Mouse (Mus musculus): ENCODE data around the gene Megf9. TPM values are rescaled to one million over a fixed set of nuclear protein-coding genes. Genes with fewer than 3 reads are reported as not detected.

Gene Megf9
- polyA plus RNA-seq, 1 experiment from 2014 or later: 12.9 TPM

GRCm38 (mm10) chr4:70471398-70471797 is 63.4 kb downstream of the Megf9 start:
- no peaks in the 10 kb centered on the region for H3K4me1 ChIP-seq
- no peak overlapping the region for H3K4me2 ChIP-seq
- H3K9ac ChIP-seq: no peak overlapping the region
- WGBS: 61% methylated on average over 2 of the region's 2 CpGs
- ATAC-seq (ENCODE audit: insufficient number of reproducible peaks, low FRiP score, low TSS enrichment, low read depth): no peak
- H3K27ac ChIP-seq: no peak overlapping the region
- no peaks in the 10 kb centered on the region for H3K36me3 ChIP-seq
- H3K27me3 ChIP-seq: no peaks in the 10 kb centered on the region
- H3K9me3 ChIP-seq: no peaks in the 10 kb centered on the region
- no peak overlapping the region for H3K4me3 ChIP-seq

DNA sequence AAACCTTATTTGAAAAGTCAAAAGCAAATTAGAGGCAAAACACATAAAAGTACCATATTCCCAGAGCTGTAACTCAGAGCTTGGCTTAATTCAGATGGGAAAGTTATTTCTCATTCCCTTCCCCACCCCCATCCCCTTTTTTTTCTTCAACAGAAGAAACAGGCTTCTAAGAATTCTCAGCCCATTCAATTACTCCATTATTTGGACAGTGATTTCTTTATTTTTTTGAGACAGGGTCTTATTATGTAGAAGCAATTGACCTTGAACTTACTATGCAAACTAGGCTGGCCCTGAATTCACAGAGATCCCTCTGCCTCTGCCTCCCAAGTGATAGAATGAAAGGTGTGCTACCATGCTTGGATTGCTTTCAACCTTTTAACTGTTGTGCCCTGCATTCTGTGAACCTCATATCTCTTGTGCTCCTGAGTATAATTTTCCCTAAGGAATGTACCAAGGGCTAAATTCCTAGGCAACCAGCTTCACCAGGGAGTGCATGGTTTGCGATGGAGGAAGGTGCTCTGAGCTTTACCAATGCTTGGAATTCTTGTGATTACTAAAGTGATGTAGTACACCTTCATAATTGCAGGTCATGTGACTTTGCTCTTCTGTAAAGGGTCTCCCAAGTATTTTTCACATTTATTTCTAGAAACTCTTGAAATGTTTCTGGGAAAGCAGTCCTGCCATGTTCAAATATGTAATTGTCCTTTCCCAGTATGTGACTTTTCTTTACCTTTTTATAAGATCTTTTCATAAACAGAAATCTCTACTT is 68.7 kb downstream of the Megf9 start:
- H3K4me2 ChIP-seq: no peak overlapping the region
- H3K36me3 ChIP-seq: no peaks in the 10 kb centered on the region
- 88% methylated on average over 1 of the region's 1 CpGs for WGBS
- no peak overlapping the region for H3K27ac ChIP-seq
- H3K4me1 ChIP-seq: no peaks in the 10 kb centered on the region
- no peak overlapping the region for H3K4me3 ChIP-seq
- H3K9me3 ChIP-seq: no peaks in the 10 kb centered on the region
- H3K27me3 ChIP-seq: no peaks in the 10 kb centered on the region
- ATAC-seq (ENCODE audit: insufficient number of reproducible peaks, low FRiP score, low TSS enrichment, low read depth): no peak
- no peak overlapping the region for H3K9ac ChIP-seq

- no peaks in the 10 kb centered on the region for H3K36me3 ChIP-seq
- no peaks in the 10 kb centered on the region for H3K9me3 ChIP-seq
- H3K9ac ChIP-seq: no peak overlapping the region
- no peaks in the 10 kb centered on the region for H3K4me1 ChIP-seq
- H3K27me3 ChIP-seq: no peaks in the 10 kb centered on the region
- H3K4me2 ChIP-seq: no peak overlapping the region
- H3K4me3 ChIP-seq: no peak overlapping the region
- no peak for ATAC-seq (ENCODE audit: insufficient number of reproducible peaks, low FRiP score, low TSS enrichment, low read depth)
- WGBS: 72% methylated on average over 2 of the region's 2 CpGs
- no peak overlapping the region for H3K27ac ChIP-seq
Measured at GRCm38 (mm10) chr4:70463302-70463701, 71.5 kb downstream of the Megf9 start.

DNA sequence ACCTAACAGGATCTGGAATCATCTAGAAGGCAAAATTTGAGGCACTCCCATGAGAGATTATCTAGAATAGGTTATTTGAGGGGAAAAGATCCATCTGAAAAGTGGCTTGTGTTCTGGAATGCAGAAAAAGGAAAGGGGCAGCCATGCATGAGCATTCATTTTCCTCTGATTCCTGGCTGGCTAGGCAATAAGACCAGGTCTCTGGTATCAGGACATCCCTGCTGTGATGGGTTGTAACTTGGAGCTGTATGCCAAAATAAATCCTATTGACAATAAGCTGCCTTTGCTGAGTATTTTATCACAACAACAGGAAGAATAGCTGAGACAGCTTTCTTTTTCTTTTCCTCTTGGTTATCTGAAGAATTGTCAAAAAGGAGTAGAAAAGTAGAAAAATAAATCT is 73.4 kb downstream of the Megf9 start:
- ATAC-seq (ENCODE audit: insufficient number of reproducible peaks, low FRiP score, low TSS enrichment, low read depth): no peak
- H3K9me3 ChIP-seq: no peaks in the 10 kb centered on the region
- no peak overlapping the region for H3K27ac ChIP-seq
- no peak overlapping the region for H3K4me3 ChIP-seq
- H3K9ac ChIP-seq: no peak overlapping the region
- no peaks in the 10 kb centered on the region for H3K4me1 ChIP-seq
- H3K27me3 ChIP-seq: no peaks in the 10 kb centered on the region
- H3K4me2 ChIP-seq: no peak overlapping the region
- H3K36me3 ChIP-seq: no peaks in the 10 kb centered on the region

- Histone ChIP-seq H3K9me3 (no peaks in the 10 kb centered on the region), H3K36me3 (no peaks in the 10 kb centered on the region), H3K27me3 (no peaks in the 10 kb centered on the region), H3K27ac (no peak overlapping the region), H3K4me1 (no peaks in the 10 kb centered on the region), H3K4me2 (no peak overlapping the region), H3K4me3 (no peak overlapping the region), H3K9ac (no peak overlapping the region)
- ATAC-seq (ENCODE audit: insufficient number of reproducible peaks, low FRiP score, low TSS enrichment, low read depth): no peak
- WGBS: 86% methylated on average over 3 of the region's 3 CpGs
Measured at GRCm38 (mm10) chr4:70452161-70452560, 82.6 kb downstream of the Megf9 start.

GRCm38 (mm10) chr4:70451750-70452149 is 83.0 kb downstream of the Megf9 start:
- no peak overlapping the region for H3K9ac ChIP-seq
- H3K36me3 ChIP-seq: no peaks in the 10 kb centered on the region
- H3K27ac ChIP-seq: no peak overlapping the region
- no peak overlapping the region for H3K4me3 ChIP-seq
- no peak for ATAC-seq (ENCODE audit: insufficient number of reproducible peaks, low FRiP score, low TSS enrichment, low read depth)
- H3K4me2 ChIP-seq: no peak overlapping the region
- H3K27me3 ChIP-seq: no peaks in the 10 kb centered on the region
- H3K9me3 ChIP-seq: no peaks in the 10 kb centered on the region
- 1% methylated on average over 2 of the region's 2 CpGs for WGBS
- no peaks in the 10 kb centered on the region for H3K4me1 ChIP-seq

- H3K9me3 ChIP-seq: no peaks in the 10 kb centered on the region
- no peaks in the 10 kb centered on the region for H3K27me3 ChIP-seq
- H3K36me3 ChIP-seq: no peaks in the 10 kb centered on the region
- H3K4me3 ChIP-seq: no peak overlapping the region
- H3K4me1 ChIP-seq: no peaks in the 10 kb centered on the region
- no peak overlapping the region for H3K9ac ChIP-seq
- no peak overlapping the region for H3K27ac ChIP-seq
- no peak overlapping the region for H3K4me2 ChIP-seq
- no peak for ATAC-seq (ENCODE audit: insufficient number of reproducible peaks, low FRiP score, low TSS enrichment, low read depth)
- 89% methylated on average over 1 of the region's 1 CpGs for WGBS
Measured at GRCm38 (mm10) chr4:70449668-70450067, 85.1 kb downstream of the Megf9 start.

GRCm38 (mm10) chr4:70446774-70447173 is 88.0 kb downstream of the Megf9 start:
- Histone ChIP-seq H3K36me3 (no peaks in the 10 kb centered on the region), H3K4me3 (no peak overlapping the region), H3K9ac (no peak overlapping the region), H3K4me1 (no peaks in the 10 kb centered on the region), H3K27me3 (no peaks in the 10 kb centered on the region), H3K27ac (no peak overlapping the region), H3K4me2 (no peak overlapping the region), H3K9me3 (no peaks in the 10 kb centered on the region)
- no peak for ATAC-seq (ENCODE audit: insufficient number of reproducible peaks, low FRiP score, low TSS enrichment, low read depth)
- WGBS: 72% methylated on average over 3 of the region's 3 CpGs

DNA sequence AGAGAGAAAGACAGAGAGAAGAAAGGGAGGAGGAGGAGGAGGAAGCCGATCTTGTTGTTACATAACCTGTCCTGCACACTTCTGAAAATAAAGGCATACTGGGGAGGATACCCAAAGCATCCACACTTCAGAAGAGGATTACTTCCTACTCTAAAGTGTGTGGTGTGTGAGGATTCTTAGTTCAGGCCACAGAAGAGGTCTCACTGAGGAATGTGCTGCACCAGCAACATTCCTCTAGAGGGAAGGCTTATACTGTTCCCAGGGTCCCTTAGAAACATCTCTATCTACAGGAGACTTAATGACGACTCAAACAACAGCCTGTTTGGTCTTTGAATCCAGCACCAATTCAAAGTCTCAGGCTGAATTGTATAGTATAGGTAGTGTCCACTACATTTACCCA is 114.6 kb downstream of the Megf9 start:
- no peaks in the 10 kb centered on the region for H3K27me3 ChIP-seq
- H3K9ac ChIP-seq: no peak overlapping the region
- H3K4me1 ChIP-seq: no peaks in the 10 kb centered on the region
- no peak for ATAC-seq (ENCODE audit: insufficient number of reproducible peaks, low FRiP score, low TSS enrichment, low read depth)
- H3K36me3 ChIP-seq: no peaks in the 10 kb centered on the region
- no peak overlapping the region for H3K27ac ChIP-seq
- H3K9me3 ChIP-seq: no peaks in the 10 kb centered on the region
- no peak overlapping the region for H3K4me3 ChIP-seq
- no peak overlapping the region for H3K4me2 ChIP-seq
- WGBS: 65% methylated on average over 2 of the region's 2 CpGs

DNA sequence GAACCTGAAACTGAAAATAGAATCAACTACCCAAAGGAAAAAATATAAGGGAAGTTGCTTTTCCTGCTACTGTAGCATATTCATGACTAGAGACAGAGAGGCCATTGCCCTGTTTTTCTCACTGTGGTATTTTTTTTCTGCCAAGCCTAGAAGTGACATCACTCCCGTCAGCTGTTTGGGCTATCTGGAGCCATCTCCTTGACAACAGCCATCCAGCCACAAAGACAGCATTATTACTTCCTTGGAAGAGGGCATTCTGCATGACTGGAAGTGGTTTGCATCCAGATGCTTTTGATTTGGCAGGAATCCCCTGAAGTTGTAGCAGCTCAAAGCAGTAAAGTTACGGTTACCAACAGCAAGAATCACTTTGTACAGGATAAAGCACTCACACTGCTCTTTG is 122.7 kb downstream of the Megf9 start:
- no peak overlapping the region for H3K27ac ChIP-seq
- 19% methylated on average over 2 of the region's 2 CpGs for WGBS
- no peaks in the 10 kb centered on the region for H3K36me3 ChIP-seq
- H3K4me1 ChIP-seq: peaks cover 24% of the 10 kb centered on the region
- ATAC-seq (ENCODE audit: insufficient number of reproducible peaks, low FRiP score, low TSS enrichment, low read depth): no peak
- H3K27me3 ChIP-seq: no peaks in the 10 kb centered on the region
- no peak overlapping the region for H3K4me2 ChIP-seq
- H3K9ac ChIP-seq: no peak overlapping the region
- H3K9me3 ChIP-seq: no peaks in the 10 kb centered on the region
- H3K4me3 ChIP-seq: no peak overlapping the region

DNA sequence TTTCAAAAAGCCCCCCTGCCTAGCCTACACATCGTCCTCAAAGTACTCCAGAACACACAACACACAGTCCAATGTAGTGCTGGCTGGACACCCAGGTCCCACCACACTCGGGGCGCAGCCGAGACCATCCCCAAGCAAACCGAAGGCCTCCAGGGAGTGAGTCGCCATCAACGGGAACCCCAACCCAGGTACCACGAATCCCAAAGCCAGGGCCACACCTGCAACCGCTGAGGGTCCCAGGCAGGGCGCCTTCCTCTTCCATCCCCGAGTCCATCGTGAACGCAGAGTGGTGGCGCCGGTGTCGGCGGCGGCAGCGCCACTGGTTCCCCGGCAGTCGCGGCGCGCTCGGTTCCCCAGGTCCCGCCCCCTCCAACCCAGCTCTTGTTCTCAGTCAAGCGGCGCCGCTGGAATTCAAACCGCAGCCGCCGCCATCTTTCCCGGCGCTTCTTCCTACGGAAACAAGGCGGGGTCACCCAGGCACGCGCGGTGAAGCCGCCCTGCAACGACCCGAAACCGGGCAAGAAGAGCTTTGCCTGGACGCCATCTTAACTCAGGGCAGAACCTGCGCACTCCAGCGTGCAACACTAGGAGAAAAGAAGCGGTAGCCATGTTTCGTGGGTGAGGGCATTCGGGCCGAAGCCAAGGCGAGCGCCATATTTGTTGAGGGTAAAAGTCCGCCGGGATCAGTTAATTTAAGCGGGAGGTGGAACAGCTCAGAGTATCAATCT is 124.6 kb downstream of the Megf9 start, which contains the start of gene Cdk5rap2:
TSS of gene Cdk5rap2 (minus strand) at position 450 of the 728 bp plus-strand sequence.
- Histone ChIP-seq H3K27me3 (no peaks in the 10 kb centered on the region), H3K9ac (peak within 1 kb of the TSS; percentile 78), H3K9me3 (no peaks in the 10 kb centered on the region), H3K4me2 (peak within 1 kb of the TSS; percentile 50), H3K27ac (peak within 1 kb of the TSS; percentile 88), H3K36me3 (no peaks in the 10 kb centered on the region), H3K4me3 (peak within 1 kb of the TSS; percentile 59), H3K4me1 (peaks cover 27% of the 10 kb centered on the region)
- WGBS: under 1% methylated on average over 51 of the region's 55 CpGs
- ATAC-seq (ENCODE audit: insufficient number of reproducible peaks, low FRiP score, low TSS enrichment, low read depth): peak; percentile 98

DNA sequence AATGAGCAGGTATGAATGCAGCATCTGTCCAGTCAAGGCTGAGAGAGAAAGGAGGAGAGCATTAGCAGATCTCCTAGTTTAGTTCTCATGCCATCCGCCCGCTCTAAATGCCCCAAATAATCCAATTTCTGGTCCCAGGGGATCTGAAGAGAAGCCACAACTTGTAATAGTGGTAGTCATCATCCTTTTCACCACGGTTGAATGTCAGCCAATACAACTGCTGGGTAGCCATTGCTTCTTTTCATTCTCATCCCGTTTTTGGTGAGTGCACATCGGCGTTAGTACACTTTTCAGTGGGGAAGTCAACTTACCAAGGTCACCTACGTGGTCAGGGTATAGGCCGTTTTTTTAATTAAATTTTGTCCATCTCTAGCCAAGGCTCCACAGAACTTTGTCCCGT is 125.3 kb downstream of the Megf9 start:
- Histone ChIP-seq H3K4me1 (peaks cover 27% of the 10 kb centered on the region), H3K27me3 (no peaks in the 10 kb centered on the region), H3K4me2 (peak overlapping the region; percentile 50), H3K36me3 (no peaks in the 10 kb centered on the region), H3K9me3 (no peaks in the 10 kb centered on the region), H3K9ac (peak overlapping the region; percentile 78), H3K27ac (no peak overlapping the region), H3K4me3 (peak overlapping the region; percentile 59)
- no peak for ATAC-seq (ENCODE audit: insufficient number of reproducible peaks, low FRiP score, low TSS enrichment, low read depth)
- 21% methylated on average over 9 of the region's 9 CpGs for WGBS
